Mouse (Mus musculus) heart, embryonic 16.5 days (tissue): ENCODE data around the gene Adgrv1. TPM values are rescaled to one million over a fixed set of nuclear protein-coding genes. Genes with fewer than 3 reads are reported as not detected.

Experiments
- ATAC-seq: fragments of 200-750 bp; cut with Nextera tagmentation; replicated peaks from 2 replicates; pipeline ENCODE4 v1.8.0; 2017; ENCODE audit warnings: moderate number of reproducible peaks; ENCODE audit not compliant: insufficient read depth, low FRiP score; ENCODE audit errors: extremely low read depth
- H3K27ac ChIP-seq: fragments of 300-500 bp; sonication (generic); 2 replicates; pipeline ENCODE4 v1.5.1; 2014; ENCODE audit warnings: mild to moderate bottlenecking, low read length, control low read depth, moderate library complexity
- H3K27me3 ChIP-seq: fragments of 300-500 bp; sonication (generic); 2 replicates; pipeline ENCODE4 v1.6.1; 2014; ENCODE audit warnings: low read length, mixed read lengths; ENCODE audit not compliant: control insufficient read depth, insufficient read depth
- H3K36me3 ChIP-seq: fragments of 300-500 bp; sonication (generic); 2 replicates; pipeline ENCODE4 v1.6.1; 2014; ENCODE audit not compliant: control insufficient read depth, insufficient read depth
- H3K4me1 ChIP-seq: fragments of 300-500 bp; sonication (generic); 2 replicates; pipeline ENCODE4 v1.6.1; 2014; ENCODE audit warnings: low read length, mixed read lengths; ENCODE audit not compliant: control insufficient read depth, insufficient read depth
- H3K4me2 ChIP-seq: fragments of 300-500 bp; sonication (generic); 2 replicates; pipeline ENCODE4 v1.6.1; 2014; ENCODE audit warnings: low read depth, mild to moderate bottlenecking, control low read depth, low read length
- H3K4me3 ChIP-seq: fragments of 300-500 bp; sonication (generic); 2 replicates; pipeline ENCODE4 v1.5.1; 2014; ENCODE audit warnings: mild to moderate bottlenecking, control low read depth, low read length
- H3K9ac ChIP-seq: fragments of 300-500 bp; sonication (generic); 2 replicates; pipeline ENCODE4 v1.6.1; 2014; ENCODE audit warnings: low read length, control low read depth
- H3K9me3 ChIP-seq: fragments of 300-500 bp; sonication (generic); replicated peaks from 2 replicates; pipeline ENCODE4 v1.6.1; 2016; ENCODE audit warnings: low read length; ENCODE audit not compliant: control insufficient read depth
- WGBS: fragments of 180-500 bp; shearing (Covaris S2); extraction: QIAGEN DNeasy Blood & Tissue Kit; methylation state at CpG from one replicate; pipeline ENCODE4 v1.1.7; 2014; 5-methylcytosine and 5-hydroxymethylcytosine counted together
- polyA plus RNA-seq: library from polyadenylated mRNA; unstranded; fragments of >200 nt; fragmentation: Nextera tagmentation; extraction: Ambion mirVana; gene quantifications from 2 replicates; pipeline ENCODE4 v1.2.1, GENCODE M21; 2015

Gene Adgrv1
- polyA plus RNA-seq, 1 experiment from 2014 or later, result 0.81 TPM

GRCm38 (mm10) chr13:81236758-81237395 lies 396.1 kb downstream of the Adgrv1 start:
- H3K4me1 ChIP-seq, result no peaks in the 10 kb centered on the region
- H3K36me3 ChIP-seq, result no peaks in the 10 kb centered on the region
- H3K27me3 ChIP-seq, result no peaks in the 10 kb centered on the region
- H3K4me3 ChIP-seq, result no peak overlapping the region
- no peaks in the 10 kb centered on the region for H3K9me3 ChIP-seq
- H3K9ac ChIP-seq, result no peak overlapping the region
- no peak overlapping the region for H3K27ac ChIP-seq
- no peak overlapping the region for H3K4me2 ChIP-seq
- no peak for ATAC-seq
- 57% methylated on average over 3 of the region's 3 CpGs for WGBS

DNA sequence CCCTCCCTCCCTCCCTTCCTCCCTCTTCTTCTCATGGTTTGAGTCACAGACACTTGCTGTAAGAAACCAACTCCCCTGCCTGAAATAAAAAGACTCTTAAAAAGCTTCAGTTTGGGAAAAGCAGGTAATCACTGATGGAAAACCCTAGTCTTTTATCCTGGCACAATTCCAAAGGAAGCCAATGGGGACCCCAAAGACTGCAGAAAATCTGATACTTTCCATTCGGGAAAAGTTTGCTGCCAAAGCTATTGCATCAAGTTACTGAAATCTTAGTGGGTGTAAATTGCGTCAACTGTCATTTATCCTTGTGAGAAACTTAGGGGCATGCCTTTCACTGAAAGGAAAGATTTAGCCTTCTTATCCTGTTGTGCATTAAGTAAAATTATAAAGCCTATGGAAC lies 398.9 kb downstream of the Adgrv1 start:
- no peak overlapping the region for H3K27ac ChIP-seq
- H3K9me3 ChIP-seq, result no peaks in the 10 kb centered on the region
- H3K4me1 ChIP-seq, result no peaks in the 10 kb centered on the region
- H3K36me3 ChIP-seq, result no peaks in the 10 kb centered on the region
- H3K4me3 ChIP-seq, result no peak overlapping the region
- 67% methylated on average over 2 of the region's 2 CpGs for WGBS
- ATAC-seq, result no peak
- H3K27me3 ChIP-seq, result no peaks in the 10 kb centered on the region
- no peak overlapping the region for H3K4me2 ChIP-seq
- no peak overlapping the region for H3K9ac ChIP-seq

DNA sequence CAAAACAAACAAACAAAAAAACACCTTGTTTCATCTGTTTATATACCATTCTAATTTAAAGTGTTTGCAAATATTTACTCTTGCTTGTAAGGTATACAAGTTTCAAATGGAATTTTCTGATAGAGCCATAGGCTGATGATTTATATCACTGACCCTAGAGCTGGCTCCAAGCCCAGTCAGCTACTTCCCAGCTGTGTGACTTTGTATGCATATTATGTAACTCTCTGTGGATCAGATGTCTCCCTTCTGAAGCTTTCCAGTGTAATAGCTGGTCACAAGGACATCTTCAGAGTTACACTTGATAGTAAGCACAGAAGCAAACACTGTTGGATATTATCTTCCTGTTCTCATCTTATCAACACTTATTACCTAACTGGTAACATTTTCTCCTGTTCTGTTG lies 400.1 kb downstream of the Adgrv1 start:
- Histone ChIP-seq H3K36me3 (no peaks in the 10 kb centered on the region), H3K4me2 (no peak overlapping the region), H3K4me3 (no peak overlapping the region), H3K9me3 (no peaks in the 10 kb centered on the region), H3K4me1 (no peaks in the 10 kb centered on the region), H3K27me3 (no peaks in the 10 kb centered on the region), H3K9ac (no peak overlapping the region), H3K27ac (no peak overlapping the region)
- no peak for ATAC-seq

DNA sequence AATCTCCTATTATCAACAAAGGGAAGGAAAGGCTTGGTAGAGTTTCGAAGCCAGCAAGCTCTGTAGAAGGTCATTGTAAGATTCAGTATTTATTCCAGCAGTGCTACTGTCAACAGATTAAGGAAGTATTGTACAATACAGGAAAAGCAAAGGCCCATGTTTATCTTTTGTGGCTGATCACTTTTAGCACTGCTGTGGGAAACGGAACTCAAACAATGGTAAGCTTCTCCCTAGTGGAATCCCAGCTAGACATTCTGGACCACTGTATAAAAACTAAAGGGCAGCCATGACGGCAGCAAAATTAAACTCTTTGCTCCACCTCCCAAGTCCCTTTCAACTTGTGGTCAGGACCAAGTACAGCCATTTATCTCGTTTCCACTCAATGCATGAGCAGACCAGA lies 402.8 kb downstream of the Adgrv1 start:
- Histone ChIP-seq H3K4me3 (no peak overlapping the region), H3K36me3 (no peaks in the 10 kb centered on the region), H3K4me2 (no peak overlapping the region), H3K4me1 (no peaks in the 10 kb centered on the region), H3K9ac (no peak overlapping the region), H3K9me3 (no peaks in the 10 kb centered on the region), H3K27ac (peak overlapping the region; percentile 46), H3K27me3 (no peaks in the 10 kb centered on the region)
- WGBS, result 44% methylated on average over 4 of the region's 4 CpGs
- peak; percentile 69 for ATAC-seq

DNA sequence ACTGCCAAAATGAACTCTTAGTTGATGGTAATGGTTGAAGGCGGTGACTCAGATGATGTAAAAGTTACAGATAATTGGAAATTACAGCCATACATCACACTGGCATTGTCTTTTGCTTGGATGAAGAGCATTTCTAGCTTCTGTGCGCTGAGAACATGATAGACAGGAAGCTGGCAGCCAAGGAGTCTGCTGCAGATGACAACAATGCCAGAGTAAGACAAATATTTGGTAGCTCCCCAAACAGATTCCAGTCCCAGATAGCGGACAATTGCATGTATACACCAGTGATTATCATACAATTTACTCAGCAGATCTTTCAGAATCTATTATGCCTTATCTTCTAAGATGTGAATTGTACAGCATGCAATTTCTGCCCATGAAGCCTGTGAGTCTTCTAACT lies 409.2 kb downstream of the Adgrv1 start:
- no peaks in the 10 kb centered on the region for H3K27me3 ChIP-seq
- no peaks in the 10 kb centered on the region for H3K9me3 ChIP-seq
- H3K4me1 ChIP-seq, result no peaks in the 10 kb centered on the region
- H3K36me3 ChIP-seq, result no peaks in the 10 kb centered on the region
- no peak for ATAC-seq
- H3K4me2 ChIP-seq, result no peak overlapping the region
- 70% methylated on average over 3 of the region's 3 CpGs for WGBS
- H3K9ac ChIP-seq, result no peak overlapping the region
- no peak overlapping the region for H3K4me3 ChIP-seq
- H3K27ac ChIP-seq, result no peak overlapping the region

DNA sequence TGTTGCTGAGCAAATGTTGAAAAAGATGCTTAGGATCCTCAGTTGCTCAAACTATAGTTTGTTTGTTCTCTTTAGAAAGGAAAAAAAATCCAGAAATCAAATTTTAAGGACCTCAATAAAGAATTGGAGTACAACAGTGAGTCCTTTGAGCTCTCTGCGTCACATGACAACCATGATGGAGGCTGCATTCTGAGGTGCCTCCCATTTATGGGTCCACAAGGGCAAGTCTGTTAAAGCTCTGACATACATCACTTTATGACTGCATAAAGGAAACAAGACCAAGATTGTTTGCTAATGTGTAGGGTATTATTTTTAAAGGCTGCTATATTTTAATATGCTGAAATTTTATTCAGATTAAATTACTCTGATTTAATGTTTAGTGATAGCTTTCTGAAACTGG lies 410.6 kb downstream of the Adgrv1 start:
- ATAC-seq, result no peak
- no peak overlapping the region for H3K4me2 ChIP-seq

DNA sequence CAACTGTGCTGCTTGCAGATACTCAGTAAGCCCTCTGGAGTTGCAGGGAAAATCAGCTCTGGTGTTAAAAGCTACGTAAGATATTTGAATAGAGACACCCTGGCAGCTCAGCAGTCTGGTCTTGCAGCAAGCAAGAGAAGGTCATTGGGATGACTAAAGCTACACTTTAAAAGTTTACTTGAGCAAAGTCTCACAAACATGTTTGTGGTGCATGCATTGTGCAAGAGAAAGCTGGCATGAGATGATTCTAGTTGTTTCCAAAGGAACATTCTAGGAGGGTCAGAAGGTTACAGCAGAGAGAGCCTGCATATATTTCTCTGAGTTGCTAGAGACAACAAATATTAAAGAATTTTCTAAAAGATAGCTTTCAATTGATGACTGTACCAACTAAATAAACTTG lies 421.5 kb downstream of the Adgrv1 start:
- no peak for ATAC-seq
- WGBS, result 48% methylated on average over 1 of the region's 1 CpGs
- H3K27ac ChIP-seq, result no peak overlapping the region

More for the DNA sequence above, 410.6 kb downstream of the Adgrv1 start:
- Histone ChIP-seq H3K36me3 (no peaks in the 10 kb centered on the region), H3K9me3 (no peaks in the 10 kb centered on the region), H3K4me1 (no peaks in the 10 kb centered on the region), H3K27ac (no peak overlapping the region), H3K27me3 (no peaks in the 10 kb centered on the region), H3K4me3 (no peak overlapping the region), H3K9ac (no peak overlapping the region)
- WGBS, result 89% methylated on average over 1 of the region's 1 CpGs

GRCm38 (mm10) chr13:81210516-81210915 lies 422.4 kb downstream of the Adgrv1 start:
- Histone ChIP-seq H3K27me3 (no peaks in the 10 kb centered on the region), H3K4me1 (no peaks in the 10 kb centered on the region), H3K9me3 (no peaks in the 10 kb centered on the region), H3K9ac (no peak overlapping the region), H3K4me3 (no peak overlapping the region), H3K4me2 (no peak overlapping the region), H3K27ac (no peak overlapping the region), H3K36me3 (no peaks in the 10 kb centered on the region)
- WGBS, result 84% methylated on average over 2 of the region's 2 CpGs
- no peak for ATAC-seq

More for the DNA sequence above, 421.5 kb downstream of the Adgrv1 start:
- H3K27me3 ChIP-seq, result no peaks in the 10 kb centered on the region
- H3K4me2 ChIP-seq, result no peak overlapping the region
- no peaks in the 10 kb centered on the region for H3K4me1 ChIP-seq
- H3K9me3 ChIP-seq, result no peaks in the 10 kb centered on the region
- no peak overlapping the region for H3K4me3 ChIP-seq
- H3K9ac ChIP-seq, result no peak overlapping the region
- no peaks in the 10 kb centered on the region for H3K36me3 ChIP-seq

GRCm38 (mm10) chr13:81209815-81210214 lies 423.1 kb downstream of the Adgrv1 start:
- Histone ChIP-seq H3K27me3 (no peaks in the 10 kb centered on the region), H3K27ac (no peak overlapping the region), H3K4me2 (no peak overlapping the region), H3K9me3 (no peaks in the 10 kb centered on the region), H3K36me3 (no peaks in the 10 kb centered on the region), H3K9ac (no peak overlapping the region), H3K4me3 (no peak overlapping the region), H3K4me1 (no peaks in the 10 kb centered on the region)
- ATAC-seq, result no peak
- WGBS, result 74% methylated on average over 3 of the region's 3 CpGs
